Mouse (Mus musculus): Measurements from ENCODE around the gene Zfp952.
"Not testable (repeated sequence)": the region's sequence is repeated elsewhere in the genome, so short reads cannot be mapped to it uniquely, and the experiment has no call there.

Zfp952 gene

GRCm38 (mm10) chr17:32992699-32993474 is at the start of gene Zfp952:
Gene Zfp952, plus strand, starts transcription at chr17:32993129.
- peak; percentile 72 for DNase-seq

GRCm38 (mm10) chr17:32943661-32944060 is 49.3 kb upstream of the Zfp952 start:
- DNase-seq, result no peak

GRCm38 (mm10) chr17:32944402-32945035 is 48.4 kb upstream of the Zfp952 start:
- DNase-seq, result no peak

GRCm38 (mm10) chr17:32946716-32947115 is 46.2 kb upstream of the Zfp952 start:
- DNase-seq, result no peak

- DNase-seq, result peak; percentile 92
Observed at GRCm38 (mm10) chr17:32947215-32947914, 45.6 kb upstream of the Zfp952 start, which contains the start of gene Cyp4f13. Gene Cyp4f13, minus strand, starts transcription at chr17:32947402.

- DNase-seq, result no peak
Observed at GRCm38 (mm10) chr17:32950136-32950535, 42.8 kb upstream of the Zfp952 start.

GRCm38 (mm10) chr17:32951006-32951405 is 41.9 kb upstream of the Zfp952 start:
- DNase-seq, result no peak

GRCm38 (mm10) chr17:32951441-32951840 is 41.5 kb upstream of the Zfp952 start:
- DNase-seq, result peak; percentile 96

GRCm38 (mm10) chr17:32965253-32965622 is 27.7 kb upstream of the Zfp952 start:
- no peak for DNase-seq

- DNase-seq, result peak; percentile 79
Observed at GRCm38 (mm10) chr17:32965623-32966290, 27.2 kb upstream of the Zfp952 start, which contains the start of gene Zfp472. Gene Zfp472, plus strand, starts transcription at chr17:32965814.

- DNase-seq, result no peak
Observed at GRCm38 (mm10) chr17:32981361-32981760, 11.6 kb upstream of the Zfp952 start.

- DNase-seq, result no peak
Observed at GRCm38 (mm10) chr17:32986301-32986700, 6.6 kb upstream of the Zfp952 start.

- no peak for DNase-seq
Observed at GRCm38 (mm10) chr17:32991965-32992698, 797 bp upstream of the Zfp952 start.

GRCm38 (mm10) chr17:32998492-32998891 is 5.6 kb downstream of the Zfp952 start:
- no peak for DNase-seq

GRCm38 (mm10) chr17:33008337-33008736 is 15.4 kb downstream of the Zfp952 start:
- no peak for DNase-seq

GRCm38 (mm10) chr17:33020434-33020833 is 27.5 kb downstream of the Zfp952 start:
- DNase-seq, result not testable (repeated sequence)

GRCm38 (mm10) chr17:33032376-33032775 is 39.4 kb downstream of the Zfp952 start:
- no peak for DNase-seq

GRCm38 (mm10) chr17:33032900-33033891 is 40.3 kb downstream of the Zfp952 start, which contains the start of gene Zfp763:
Gene Zfp763, minus strand, starts transcription at chr17:33033402.
- peak; percentile 73 for DNase-seq
